Mouse (Mus musculus): Measurements from ENCODE around the gene Bdh1. TPM values are rescaled to one million over a fixed set of nuclear protein-coding genes. Genes with fewer than 3 reads are reported as not detected.

Bdh1 gene
- total RNA-seq, 2 experiments from 2014 or later, result 92.4 to 95.6 TPM

- DNase-seq (ENCODE audit: low spot score in 2 of 2), result no peak
- no peak overlapping the region for H3K4me3 ChIP-seq
- H3K27ac ChIP-seq, result peak overlapping the region; percentile 84; the same call in 1 of the 2 replicates
- no peak for TF ChIP-seq CTCF (conservative IDR thresholded peaks at IDR 0.05)
Measured at GRCm38 (mm10) chr16:31501751-31502365, 79.8 kb downstream of the Bdh1 start.

DNA sequence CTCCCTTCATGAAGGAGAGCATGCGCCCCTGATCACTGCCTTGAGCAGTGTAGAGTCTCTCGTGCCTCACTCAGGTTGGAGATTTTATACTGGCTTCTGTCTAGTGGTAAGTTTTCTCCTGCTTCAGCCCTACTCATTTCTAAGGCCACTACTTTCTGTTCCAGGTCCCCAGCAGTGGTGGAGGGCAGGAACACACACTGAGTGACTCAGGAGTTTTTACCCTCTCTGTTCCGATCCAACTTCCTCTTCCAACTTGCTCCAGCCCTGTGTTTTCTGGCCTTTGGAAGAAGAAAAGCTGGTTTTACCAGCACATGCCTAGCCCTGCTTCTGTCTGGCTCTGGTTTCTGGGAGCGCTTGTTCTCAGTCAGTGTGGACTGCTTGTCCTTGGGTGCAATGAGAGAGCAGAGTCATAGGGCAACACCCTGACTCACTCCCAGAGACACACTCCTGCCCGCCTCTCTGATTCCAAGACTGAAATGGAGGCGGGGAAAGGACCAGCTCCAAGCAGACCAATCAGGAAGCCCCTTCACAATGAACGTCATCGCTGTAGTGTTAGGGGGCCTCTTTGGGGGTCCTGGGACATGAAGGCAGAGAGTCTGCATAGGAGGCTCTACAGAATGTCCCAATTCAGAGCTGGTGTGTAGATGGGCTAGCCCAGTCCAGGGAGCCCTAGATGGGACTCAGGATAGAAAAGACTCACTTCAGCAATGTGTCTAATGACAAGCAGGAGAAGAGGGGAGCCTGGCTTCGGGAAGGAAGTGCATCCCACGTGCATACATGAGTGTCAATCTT is 84.8 kb downstream of the Bdh1 start:
- Histone ChIP-seq H3K4me3 (no peak overlapping the region), H3K27ac (peak overlapping the region; percentile 43; the same call in 1 of the 2 replicates)
- TF ChIP-seq CTCF (conservative IDR thresholded peaks at IDR 0.05), result no peak
- DNase-seq (ENCODE audit: low spot score in 2 of 2), result no peak

GRCm38 (mm10) chr16:31507457-31507755 is 85.3 kb downstream of the Bdh1 start:
- peak overlapping the region; percentile 43; the same call in 1 of the 2 replicates for H3K27ac ChIP-seq
- TF ChIP-seq CTCF (conservative IDR thresholded peaks at IDR 0.05), result no peak
- H3K4me3 ChIP-seq, result no peak overlapping the region
- DNase-seq (ENCODE audit: low spot score in 2 of 2), result no peak

- Histone ChIP-seq H3K27ac (peak overlapping the region; percentile 87), H3K4me3 (no peak overlapping the region)
- no peak for DNase-seq (ENCODE audit: low spot score in 2 of 2)
- TF ChIP-seq CTCF (conservative IDR thresholded peaks at IDR 0.05), result no peak
Measured at GRCm38 (mm10) chr16:31507794-31508526, 85.9 kb downstream of the Bdh1 start.

Other genes starting within 250 kb of the Bdh1 start
- 100 to 1,000 TPM; 140 to 148 TPM for gene Acap2, start 221.0 kb upstream of the Bdh1 start, total RNA-seq (2021)
- gene Ppp1r2, start 147.0 kb upstream of the Bdh1 start, total RNA-seq (2021), result 10 to 100 TPM; 93.3 to 98.1 TPM
- gene Apod, start 107.5 kb upstream of the Bdh1 start, total RNA-seq (2021), result 100 to 1,000 TPM; 107 to 123 TPM
- gene Dlg1, start 241.2 kb downstream of the Bdh1 start, total RNA-seq (2021), result 10 to 100 TPM; 86.2 to 86.4 TPM

Measured in layer of hippocampus, adult 2 months (tissue).